Mouse (Mus musculus) left cerebral cortex, adult 8-10 months (tissue): ENCODE results near the gene Smtn. TPM values are rescaled to one million over a fixed set of nuclear protein-coding genes. Genes with fewer than 3 reads are reported as not detected.

Experiments
- DNase-seq, 2 experiments: peaks; one replicate each; pipeline ENCODE4 v3.0.0; 2022; ENCODE audit warnings: low spot score in 2 of 2
- total RNA-seq, 4 experiments: library from RNA; stranded (reverse); gene quantifications; 2 replicates each; pipeline ENCODE4 v1.2.4; 2022

Smtn gene
- total RNA-seq, 4 experiments from 2014 or later: 5.2 to 11.0 (median 7.2) TPM

DNA sequence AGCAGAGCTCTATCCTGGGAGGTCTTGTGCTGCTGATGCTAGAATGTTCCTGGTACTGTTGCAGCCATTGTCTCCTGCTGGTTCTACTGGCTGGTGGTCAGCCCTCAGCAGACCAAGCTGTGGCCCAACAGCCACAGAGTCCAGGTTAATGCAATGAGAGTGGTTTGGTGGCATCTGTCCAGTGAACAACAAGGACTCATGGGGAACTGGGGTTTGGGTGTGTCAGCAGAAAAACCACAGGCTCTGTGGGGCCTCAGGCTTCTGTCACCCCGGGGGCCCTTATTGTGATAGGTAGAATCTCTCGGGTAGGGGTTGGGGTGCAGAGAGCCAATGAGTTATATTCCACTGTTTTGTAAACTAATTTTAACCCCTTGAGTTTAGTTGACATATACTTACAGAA lies 30.1 kb downstream of the Smtn start:
- no peak for DNase-seq

DNA sequence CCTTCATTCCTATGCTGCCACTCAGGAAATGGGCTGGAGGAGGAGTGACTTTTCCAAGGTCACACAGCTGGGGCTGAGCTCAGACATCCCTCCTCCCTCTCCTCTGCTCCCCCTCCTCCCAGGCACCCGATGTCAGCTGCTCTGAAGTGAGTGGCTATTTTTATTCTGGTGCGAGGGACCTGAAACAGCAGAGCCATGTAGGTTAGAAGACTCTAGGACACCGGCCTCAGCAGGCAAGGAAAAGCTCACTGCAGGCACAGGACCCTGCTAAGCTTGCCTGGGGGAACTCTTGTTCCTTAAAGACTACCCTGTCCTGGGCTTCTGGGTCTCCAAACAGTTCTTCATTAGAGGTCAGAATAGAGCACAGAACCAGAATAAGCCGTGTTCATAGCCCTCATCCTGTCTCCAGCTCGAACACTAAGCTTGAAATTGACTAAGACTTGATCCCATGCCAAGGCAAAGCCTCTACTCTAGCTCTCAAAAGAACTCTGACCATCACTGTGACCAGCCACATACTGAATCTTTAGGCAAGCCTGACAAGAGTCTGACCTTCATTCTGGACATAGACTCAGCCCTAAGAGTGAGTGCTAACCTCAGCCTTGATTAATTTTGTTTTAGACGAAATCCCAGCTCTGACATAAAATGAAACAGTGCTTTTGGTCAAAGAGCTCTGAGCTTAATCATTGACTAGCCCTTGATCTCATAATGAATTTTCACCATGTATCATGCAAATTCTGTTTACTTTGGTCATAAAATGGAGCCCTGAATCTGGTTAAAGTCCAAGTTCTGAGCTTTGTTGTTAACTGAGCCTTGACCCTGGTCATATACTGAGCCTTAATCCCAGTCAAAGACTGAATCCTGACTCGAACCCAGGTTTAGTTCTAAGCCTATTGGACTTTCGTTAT lies 31.0 kb downstream of the Smtn start:
- DNase-seq: no peak

- no peak for DNase-seq
Observed at GRCm38 (mm10) chr11:3508226-3508625, 32.2 kb downstream of the Smtn start.

GRCm38 (mm10) chr11:3503755-3504693 lies 36.4 kb downstream of the Smtn start:
- no peak for DNase-seq

- no peak for DNase-seq
Observed at GRCm38 (mm10) chr11:3502459-3503072, 37.8 kb downstream of the Smtn start.

DNA sequence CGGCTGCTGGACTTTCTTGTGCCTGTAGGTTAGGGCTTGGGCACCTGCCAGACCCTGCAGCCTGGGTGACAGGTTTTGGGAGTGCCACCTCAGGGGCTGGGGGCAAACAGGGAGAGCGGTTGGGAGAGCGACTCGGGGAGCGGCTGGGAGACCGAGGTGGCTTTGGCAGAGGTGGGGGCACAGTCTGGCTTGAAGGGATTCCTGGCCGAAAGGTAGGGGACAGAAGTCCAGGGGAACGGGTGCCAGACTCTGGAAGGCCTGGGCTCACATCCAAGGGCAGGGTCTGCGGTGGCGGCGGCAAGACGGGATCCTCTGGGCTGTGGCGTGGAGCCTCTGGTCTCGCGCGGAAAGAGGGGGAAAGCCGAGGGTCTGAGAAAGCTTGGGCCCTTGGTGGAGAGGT lies 38.4 kb downstream of the Smtn start:
- no peak for DNase-seq

GRCm38 (mm10) chr11:3497296-3497695 lies 43.1 kb downstream of the Smtn start:
- DNase-seq: no peak

DNA sequence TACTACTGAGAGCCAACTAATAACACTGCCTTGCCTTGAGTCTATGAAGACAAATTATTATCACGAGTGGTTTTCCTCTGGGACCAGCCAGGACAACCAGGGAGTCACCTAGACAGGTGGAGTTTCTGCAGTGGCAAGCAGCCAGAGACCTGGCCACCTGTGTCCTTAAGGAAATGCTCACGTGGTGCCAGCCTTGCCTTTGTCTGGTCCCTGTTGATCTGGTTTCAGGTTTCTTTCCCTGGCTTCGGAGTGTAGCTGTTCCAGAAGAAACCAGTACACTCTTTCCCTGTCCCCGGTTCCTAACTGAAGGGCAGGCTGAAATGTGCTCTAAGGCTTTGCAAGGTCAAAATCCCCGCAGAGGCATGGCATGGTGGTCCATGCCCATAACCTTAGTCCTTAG lies 43.7 kb downstream of the Smtn start:
- DNase-seq: no peak

DNA sequence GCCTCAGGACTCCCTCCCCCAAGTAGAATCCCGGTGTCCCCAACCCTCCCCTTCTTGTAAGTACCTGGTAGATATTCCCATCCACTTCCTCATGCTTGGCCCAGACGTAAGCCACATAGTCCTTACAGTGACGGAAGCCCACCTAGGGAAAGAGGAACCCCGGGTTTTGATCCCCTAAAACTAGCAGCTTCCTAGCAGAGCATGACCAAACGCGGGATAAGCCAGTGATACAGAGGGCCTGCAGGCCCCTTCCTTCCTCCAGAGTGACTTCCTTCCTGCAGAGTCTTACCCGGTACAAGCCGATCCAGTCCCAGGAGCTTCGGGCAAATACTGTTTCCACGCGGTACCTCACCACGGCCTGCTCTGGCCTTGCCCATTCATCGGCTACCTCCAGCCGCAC lies 44.9 kb downstream of the Smtn start:
- no peak for DNase-seq

DNA sequence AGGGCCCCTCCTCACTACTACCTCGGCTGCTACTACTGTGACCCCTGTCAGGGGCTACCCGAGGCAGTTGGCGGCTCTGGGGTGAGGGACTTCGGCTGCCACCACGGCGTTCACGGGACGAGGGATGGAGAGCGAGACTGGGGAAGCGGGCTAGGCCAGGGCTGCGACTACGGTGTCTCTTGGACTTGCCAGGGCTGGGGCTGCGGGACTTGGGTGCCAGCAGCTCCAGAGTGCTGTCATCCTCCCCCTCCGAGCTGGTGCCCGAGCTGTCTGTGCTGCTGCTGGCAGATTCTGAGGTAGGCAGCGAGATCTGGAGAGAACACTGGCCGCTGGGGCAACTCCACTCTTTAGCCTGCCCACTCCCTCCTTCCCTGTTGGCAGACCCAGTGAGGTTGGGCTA lies 45.6 kb downstream of the Smtn start:
- no peak for DNase-seq

GRCm38 (mm10) chr11:3492748-3493147 lies 47.7 kb downstream of the Smtn start:
- no peak for DNase-seq

- DNase-seq: no peak
Observed at GRCm38 (mm10) chr11:3489036-3489435, 51.4 kb downstream of the Smtn start.

GRCm38 (mm10) chr11:3487952-3488570 lies 52.4 kb downstream of the Smtn start, which contains the start of gene Pla2g3:
Gene Pla2g3 (plus strand): TSS chr11:3488284.
- no peak for DNase-seq

- DNase-seq: no peak
Observed at GRCm38 (mm10) chr11:3486349-3486748, 54.1 kb downstream of the Smtn start.

DNA sequence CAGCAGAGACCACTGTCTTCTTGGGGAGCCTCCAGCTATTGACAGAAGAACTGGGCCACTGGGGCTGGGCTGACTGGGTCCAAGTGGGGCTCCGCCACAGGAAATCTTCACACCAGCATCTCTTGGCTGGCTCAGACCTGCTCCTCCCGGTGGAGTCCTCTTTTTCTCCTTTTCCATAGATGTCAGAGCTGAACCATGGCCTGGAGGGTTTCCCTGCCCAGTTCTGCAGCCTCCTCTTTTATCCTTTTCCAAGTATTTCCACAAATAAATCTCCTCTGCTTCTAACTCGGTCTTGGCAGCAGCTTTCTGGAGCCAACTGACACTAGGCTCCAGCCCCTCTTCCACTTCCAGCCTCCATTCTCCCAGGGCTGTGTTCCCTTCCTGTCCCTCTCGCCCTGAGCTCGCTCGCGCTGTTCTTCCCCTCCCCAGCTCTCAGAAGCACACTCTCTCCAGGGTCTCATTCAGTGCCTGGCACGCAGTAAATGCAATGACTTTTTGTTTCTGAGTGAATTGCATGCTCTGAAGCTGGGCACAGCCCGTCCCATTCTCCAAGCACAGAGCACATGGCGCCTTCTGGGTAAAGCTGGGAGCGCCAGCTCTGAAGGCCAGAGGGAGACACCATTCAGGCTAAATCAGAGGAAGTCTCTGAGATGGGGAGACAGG lies 56.3 kb downstream of the Smtn start:
- DNase-seq: no peak

GRCm38 (mm10) chr11:3475489-3475888 lies 64.9 kb downstream of the Smtn start:
- no peak for DNase-seq

- no peak for DNase-seq
Observed at GRCm38 (mm10) chr11:3474480-3475115, 65.8 kb downstream of the Smtn start.

DNA sequence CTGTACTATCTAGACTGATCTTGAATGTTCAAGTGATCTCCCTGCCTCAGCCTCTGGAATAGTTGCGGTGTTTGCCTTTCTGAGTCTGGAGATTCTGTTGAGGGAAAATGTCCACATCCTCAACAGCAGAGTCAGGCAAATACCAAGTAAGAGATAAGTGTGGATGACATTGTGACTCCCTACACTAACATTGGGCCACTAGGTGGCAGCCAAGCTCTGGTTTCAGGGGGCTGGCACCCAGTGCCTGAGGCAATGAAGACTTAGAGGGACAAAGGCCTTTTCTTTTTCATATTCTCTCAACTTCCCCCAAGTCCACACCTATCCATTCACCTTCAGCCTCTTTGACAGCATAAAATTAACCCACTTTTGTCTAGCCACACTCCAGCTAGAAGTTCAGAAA lies 67.9 kb downstream of the Smtn start:
- DNase-seq: peak in 1 of 2 experiments; percentile 51

- DNase-seq: no peak
Observed at GRCm38 (mm10) chr11:3471448-3471850, 69.0 kb downstream of the Smtn start.
